Mouse (Mus musculus): ENCODE results near the gene Igdcc3.

DNA sequence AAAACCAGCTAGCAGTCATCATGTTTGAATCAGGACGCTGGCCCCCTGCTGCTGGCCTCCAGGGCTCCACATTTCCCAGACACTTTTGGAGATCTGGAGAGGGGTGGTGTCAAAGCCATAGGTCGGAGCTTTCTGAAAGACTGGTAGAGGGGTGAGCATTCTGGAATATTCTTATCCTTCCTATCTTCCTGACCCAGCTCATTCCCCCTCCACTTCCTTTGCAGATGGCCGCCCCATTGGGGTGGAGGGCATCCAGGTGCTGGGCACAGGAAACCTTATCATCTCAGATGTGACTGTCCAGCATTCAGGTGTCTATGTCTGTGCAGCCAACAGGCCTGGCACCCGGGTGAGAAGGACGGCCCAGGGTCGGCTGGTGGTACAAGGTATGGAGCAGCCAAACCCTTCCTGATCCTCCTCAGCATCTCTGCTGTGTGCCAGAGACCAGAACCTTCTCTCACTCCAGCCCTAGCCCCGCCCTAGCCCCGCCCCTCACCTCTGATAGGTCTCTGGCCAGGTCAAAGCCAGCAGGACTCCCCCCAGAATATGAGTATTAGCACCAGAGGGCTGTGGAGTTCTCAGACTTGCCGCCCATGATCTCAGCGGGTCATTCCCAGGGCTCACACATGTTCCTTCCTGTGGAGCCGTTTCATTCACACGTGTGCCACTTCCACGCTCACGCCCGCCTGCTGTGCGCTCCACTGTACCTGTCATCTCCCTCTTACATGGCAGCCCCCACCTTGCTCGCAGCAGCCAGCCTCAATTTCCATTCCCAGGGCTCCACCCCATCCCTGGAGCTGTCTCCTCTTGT lies 39.0 kb downstream of the Igdcc3 start:
- TF ChIP-seq CTCF (IDR thresholded peaks at IDR 0.05; ENCODE audit: low read depth): no peak
- no peak for TF ChIP-seq EP300 (IDR thresholded peaks at IDR 0.05; ENCODE audit: low read depth)
